Mouse (Mus musculus) kidney, adult 8-10 months (tissue): ENCODE results near the gene Plaur.

ENCODE experiments used
- DNase-seq, 2 experiments: peaks; one replicate each; pipeline ENCODE4 v3.0.0; 2022

Plaur gene

DNA sequence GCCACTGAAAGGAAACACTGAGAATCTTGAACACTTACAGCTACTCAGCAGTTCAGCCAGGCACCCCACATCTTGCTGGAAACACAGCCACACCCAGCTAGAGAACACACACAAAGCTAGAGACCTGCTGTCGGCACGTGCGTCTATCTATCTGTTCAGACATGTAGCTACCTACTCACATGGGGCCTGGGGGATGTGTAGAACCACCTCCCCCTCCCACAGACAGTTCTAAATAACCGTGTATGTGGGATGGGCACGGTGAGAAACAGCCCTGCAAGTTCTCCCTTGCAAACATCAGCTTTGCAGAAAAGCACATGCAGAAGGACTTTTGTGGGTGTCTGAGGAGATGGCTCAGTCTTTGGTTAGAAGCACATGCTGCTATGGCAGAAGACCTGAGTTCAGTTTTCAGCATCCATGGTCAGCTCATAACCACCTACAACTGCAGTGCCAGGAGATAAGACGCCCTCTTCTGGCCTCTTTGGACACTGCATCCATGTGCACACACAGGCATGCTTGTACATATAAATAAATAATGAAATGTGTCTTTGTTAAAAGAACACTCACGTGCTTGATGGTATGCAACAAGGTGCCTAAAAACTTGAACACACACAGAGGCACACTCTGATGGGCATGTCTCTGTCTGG lies 15.5 kb upstream of the Plaur start:
- DNase-seq, result no peak

DNA sequence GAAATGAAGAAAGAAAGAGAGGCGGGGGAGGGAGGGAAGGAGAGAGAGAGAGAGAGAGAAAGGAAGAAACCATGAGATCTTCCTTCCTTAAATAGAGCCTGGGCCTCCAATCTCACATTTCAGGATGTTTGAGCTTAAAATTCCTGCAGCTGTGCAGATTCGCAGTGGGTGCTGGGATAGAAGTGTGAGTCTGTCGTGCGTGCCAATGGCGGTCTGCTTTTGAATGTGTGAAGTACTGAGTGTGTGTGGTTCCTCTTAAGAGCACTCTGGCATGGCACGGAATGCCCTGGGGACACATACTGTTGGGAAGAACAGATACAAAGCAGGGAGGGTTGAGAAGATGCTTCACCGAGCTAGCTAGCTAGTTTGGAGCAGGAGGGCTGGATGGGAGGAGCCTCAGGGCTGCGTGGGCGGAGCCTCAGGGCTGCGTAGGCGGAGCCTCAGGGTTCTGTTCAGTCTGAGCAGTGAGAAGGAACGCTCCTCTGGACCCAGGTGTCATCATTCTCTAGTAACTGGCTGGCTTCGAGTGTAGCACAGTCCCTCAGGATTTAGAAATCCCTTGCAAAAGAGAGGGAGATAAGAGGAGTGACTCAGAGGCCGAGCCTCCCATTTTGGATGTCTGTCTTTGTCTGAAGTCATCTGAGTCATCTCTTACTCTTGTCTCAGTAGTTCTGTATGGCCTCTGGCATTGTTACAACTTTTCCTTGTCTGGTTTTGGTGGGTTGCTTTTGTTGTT lies 13.3 kb upstream of the Plaur start:
- no peak for DNase-seq

DNA sequence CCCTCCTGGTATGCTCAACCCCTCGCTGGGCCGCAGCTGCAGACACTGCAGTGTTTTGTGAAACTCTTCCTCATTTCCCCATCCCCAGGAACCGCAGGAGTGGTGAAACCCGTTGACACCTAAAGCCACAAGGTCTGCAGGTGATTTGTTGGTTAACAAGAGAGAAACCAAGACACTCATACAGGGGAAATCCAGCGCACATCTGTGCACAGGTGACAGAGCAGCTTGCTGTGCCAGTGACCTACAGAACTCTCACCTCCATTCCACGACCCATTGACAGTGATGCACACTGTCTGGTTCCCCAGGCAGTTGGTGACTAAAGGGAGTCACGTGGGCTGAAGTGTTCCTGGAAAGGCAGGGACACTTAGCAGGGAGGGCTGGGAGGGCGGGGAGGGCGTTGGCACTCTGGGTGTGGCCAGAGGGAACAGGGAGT lies 11.7 kb upstream of the Plaur start:
- DNase-seq, result no peak

DNA sequence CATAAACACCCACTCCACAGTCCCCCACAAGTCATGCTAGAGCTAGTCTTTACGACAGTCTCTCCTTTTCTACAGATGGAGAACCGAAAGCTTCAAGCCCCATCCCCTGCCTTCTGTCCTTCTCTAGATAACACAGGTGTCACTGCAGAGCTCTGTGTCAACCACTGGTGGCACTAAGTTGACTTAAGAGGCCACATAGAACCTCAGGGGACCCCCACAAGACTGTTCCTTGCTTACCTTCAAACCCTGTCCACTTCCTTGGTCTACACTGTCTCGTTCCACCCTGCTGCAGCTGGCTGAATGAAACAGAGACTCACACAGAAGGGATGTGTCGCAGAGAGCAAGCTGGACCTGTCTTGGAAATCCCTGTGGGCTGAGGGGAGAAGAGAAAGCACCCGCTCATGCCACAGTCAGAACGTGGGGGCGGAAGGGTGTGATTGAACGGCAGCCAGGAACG lies 10.4 kb upstream of the Plaur start, which contains the start of gene Irgc1:
Gene Irgc1 (minus strand): TSS at position 443 of the 457 bp plus-strand sequence.
- no peak for DNase-seq

DNA sequence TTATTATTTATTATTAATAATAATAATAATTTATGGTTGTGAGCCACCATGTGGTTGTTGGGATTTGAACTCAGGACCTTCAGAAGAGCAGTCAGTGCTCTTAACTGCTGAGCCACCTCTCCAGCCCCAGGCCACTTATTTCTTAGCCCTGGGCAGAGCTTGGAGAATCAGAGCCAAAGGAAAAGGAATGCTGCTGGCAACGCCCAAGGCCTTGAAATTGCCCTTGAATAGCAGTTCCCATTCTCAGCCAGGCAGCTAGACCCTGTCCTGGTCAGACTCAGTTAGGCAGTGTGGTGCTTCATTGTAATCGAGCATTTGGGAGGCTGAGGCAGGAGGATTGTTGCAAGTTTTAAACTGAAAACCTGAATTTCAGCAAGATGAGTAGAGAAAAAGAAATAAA lies 8.1 kb upstream of the Plaur start:
- no peak for DNase-seq

DNA sequence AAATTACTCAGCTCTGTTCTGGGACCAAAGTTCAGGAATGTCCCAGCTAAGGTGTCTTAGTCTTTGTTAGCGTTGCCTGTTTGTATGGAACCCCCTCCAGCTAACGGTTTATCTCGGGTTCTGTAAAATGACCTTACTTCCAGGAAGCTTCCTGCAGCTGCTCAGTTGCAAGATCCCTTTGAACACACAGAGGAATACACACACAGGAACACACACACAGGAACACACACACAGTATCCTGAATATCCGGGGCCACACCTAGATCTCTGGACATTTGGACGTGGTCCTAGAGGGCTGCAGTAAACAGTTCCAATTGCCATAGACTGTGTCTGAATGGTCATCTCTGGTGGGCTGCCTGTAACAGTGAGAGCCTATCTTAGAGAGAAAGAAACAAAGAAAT lies 6.6 kb upstream of the Plaur start:
- peak; percentile 29 to 40 for DNase-seq

DNA sequence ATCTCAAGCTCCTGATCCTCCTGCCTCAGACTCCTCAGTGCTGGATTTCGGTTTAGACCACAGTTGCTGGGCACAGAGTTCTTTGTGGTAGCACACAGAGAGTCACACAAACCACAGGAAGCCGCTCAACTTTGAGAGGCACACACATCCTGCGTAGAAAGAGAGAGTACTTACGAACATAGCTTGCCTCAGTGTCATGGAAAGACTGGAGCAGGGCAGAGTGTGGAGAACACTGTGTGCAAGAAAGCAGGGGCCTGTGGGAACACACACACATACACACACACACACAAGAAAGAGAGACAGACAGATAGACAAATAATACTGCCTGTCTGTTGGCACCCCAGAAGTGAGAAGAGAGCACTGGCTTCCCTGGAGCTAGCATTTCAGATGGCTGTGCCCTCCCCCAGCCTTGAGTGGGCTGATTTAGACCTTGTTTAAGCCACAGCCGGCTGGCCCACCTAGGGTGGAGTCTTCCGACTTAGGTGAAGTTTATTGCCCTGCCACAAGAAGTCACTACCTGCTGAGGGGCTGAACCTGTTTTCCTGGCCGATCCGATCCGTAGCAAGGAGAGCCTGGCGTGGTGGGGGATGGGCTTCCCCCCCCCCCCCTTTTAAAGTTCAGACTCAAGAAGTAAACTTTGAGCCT lies 4.4 kb upstream of the Plaur start:
- no peak for DNase-seq

DNA sequence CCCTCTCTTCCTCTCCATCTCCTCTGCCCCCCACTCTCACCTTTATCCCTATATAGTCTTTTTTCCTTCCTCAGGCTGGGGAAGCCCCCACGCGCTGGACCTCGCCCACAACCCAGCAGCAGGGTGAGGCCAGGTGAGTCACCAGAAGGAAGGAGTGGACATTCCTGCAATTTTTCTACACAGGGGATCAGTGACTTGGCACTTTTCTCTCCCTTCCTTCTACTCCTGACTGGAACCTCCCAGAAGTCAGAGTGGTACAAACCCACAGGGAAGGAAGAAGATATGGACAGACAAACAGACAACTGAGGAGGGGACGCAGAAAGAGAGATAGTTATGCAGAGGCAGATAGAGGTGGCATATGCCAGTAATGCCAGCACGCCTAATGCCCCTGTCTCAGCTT lies 2.8 kb upstream of the Plaur start:
- no peak for DNase-seq

DNA sequence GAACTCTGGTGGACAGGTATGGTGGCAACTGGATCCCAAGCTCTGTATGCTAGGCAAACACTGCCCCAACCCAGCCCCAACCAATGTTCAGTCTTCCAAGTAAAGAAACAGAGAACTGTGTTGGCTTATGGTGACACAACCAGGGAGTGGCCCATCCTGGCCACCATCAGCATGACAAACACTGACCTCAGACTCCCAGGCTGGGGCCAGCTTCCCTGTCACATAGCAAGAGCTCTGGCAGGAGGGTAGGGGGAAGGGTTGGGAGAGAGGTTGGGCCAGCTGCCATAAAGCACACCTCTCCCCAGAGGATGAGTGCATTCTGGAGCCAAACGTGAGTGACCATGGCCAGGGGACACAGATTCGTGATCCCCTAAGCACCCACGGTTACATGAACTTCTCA lies 2.4 kb upstream of the Plaur start:
- peak in 1 of 2 experiments; percentile 19 for DNase-seq

DNA sequence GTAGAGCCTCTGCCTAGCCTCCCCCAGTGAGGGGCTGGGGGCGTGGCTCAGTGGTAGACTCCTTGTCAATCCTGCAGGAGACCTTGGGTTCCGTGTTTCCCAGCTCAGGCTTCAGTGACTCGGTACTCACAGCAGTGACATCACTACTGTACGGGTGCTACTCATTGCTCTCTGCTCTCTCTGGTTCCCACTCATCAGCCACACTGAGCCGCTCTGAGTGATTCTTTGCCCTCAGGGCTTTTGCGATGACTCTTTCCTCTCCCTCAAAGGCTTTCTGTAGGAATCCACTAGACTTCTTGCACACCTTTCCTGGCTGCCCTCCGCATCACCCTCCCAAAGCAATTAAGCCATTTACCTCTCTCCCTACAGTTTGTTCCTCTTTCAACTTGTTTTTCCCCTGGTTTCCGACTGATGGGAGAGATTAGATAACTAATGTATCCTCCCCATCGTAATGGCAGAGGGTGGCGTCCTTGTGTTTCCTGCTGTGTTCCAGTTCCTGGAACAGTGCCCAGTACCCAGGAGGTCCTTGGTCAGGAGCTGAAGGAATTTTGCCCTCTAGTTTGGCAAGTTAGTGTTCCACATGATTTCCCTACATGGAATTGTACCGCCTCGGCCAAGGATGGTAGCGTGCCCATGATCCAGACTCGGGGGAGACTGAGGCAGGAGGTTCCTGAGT lies 770 bp upstream of the Plaur start:
- DNase-seq, result peak; percentile 81 to 83

DNA sequence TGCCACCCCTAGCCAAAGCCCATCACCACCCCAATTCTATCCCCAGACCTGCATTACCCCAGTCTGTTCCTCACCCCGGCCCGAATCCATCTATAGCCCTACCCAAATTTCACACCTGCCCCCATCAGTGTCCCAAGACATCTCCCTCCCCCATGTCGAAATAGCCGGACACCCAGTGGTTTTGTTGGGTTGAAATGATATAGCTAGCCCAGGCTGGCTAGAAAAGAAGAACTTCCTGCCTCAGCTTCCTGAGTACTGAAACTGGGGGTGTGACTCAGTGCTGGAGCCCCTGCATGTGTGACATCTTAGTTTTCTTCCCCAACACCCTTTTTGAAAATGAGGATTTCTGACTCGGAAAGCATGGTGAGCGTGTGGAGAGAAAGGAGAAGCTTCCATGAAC lies 4.6 kb downstream of the Plaur start:
- DNase-seq, result no peak

DNA sequence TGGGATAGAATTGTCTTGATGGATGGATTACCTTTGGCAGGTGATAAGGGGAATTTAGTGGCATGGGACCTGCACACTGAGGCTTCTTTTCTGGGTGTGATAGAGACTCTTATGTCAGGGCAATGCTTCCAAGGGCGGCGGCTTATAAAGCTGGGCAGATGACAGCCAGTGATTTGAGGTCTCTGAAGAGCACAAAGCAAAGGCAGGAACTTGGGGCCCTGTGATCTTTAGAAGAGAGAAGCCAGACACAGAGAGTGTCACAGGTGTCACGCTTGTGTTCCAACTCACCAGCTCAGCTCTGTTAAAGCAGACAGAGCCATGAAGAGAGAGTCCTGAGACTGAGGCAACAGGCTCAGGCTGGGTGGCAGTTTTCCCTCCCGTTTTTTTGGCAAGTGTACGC lies 5.6 kb downstream of the Plaur start:
- DNase-seq, result no peak

DNA sequence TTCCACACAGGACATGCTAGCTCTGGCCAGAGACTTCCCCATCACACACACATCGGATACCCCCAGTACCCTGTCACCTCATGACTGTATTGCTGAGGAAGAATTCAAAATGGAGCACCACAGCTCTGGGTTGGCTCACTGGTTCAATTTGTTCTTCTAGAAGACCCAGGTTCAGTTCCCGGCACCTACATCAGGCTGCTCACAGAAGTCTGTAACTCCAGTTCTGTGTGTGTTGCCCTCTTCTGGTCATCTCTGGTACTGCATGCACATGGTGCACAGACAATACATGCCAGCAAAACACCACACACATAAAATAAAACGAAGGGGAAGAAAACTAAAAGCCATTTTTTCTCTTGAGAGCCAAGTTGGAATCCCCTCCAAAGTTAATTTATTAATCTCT lies 6.8 kb downstream of the Plaur start:
- DNase-seq, result no peak

DNA sequence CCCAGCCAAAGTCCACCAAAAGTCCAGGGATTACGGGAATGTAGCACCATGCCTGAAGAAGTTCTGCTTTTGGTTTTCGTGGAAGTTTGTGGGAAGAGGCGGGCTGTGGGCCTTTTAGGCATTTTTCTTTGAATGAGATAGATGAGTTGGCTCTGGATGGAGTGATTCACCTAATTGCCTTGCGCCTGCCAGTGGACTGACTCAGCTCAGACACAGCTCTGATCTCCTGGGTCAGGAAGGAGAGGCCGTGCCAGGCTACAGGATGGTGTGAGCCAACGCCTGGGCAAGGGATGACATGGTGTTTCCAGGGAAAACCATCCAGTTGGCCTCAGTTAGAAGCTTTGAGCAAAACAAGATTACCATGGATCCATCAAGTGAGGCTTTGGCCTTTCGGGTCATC lies 8.1 kb downstream of the Plaur start:
- DNase-seq, result no peak

DNA sequence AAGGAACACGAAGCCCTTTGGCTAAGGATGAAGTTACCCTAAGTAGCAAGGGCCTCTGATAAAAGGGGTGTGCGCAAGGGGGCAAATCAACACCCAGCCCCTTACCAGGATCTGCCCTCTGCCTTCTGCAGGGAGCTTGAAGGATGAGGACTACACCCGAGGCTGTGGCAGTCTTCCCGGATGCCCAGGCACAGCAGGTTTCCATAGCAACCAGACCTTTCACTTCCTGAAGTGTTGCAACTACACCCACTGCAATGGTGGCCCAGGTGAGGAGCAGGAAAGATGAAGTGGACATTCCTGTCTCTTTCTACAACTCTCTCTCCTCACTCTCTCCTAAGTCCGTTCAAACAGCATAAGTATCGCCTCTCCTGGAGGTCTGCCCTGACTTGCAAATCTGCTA lies 10.2 kb downstream of the Plaur start:
- DNase-seq, result no peak

DNA sequence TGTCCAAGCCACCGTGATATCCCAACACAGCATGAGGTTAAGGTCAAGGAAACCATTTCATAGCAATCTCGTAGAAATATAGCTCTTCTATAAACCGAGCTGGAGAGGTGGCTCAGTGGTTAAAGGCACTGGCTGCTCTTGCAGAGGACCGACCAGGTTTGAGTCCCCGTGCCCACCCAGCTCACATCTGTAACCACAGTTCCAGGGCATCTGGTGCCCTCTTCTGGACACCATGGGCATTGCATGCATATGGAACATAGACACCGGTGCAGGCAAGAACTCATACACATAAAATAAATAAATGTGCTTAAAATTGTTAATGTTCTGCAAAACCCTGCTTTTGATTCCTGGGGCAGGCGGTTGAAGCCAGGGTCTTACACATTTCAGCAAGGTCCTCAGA lies 10.7 kb downstream of the Plaur start:
- peak in 1 of 2 experiments; percentile 38 for DNase-seq

DNA sequence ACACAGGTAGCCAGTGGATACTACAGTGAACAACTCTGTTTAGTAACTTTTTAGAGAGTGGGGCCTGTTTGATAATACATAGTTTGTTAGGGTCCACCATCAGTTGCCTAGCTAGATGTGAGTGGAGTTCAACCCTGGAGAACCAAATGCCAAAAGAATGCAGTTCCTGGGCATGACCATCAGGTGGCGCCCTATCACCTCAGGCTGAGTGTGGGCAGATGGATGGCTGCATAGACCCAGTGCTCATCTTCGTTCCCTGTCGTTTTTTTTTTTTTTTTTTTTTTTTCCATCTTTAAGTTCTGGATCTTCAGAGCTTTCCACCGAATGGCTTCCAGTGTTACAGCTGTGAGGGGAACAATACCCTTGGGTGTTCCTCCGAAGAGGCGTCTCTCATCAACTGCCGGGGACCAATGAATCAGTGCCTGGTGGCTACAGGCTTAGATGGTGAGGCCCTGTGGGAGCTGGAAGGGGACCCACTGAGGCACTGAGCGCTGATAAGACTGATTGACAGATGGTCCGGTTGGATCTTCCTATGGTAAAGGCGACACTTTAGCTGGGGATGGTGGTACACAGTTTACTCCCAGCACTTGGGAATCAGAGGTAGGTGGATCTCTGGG lies 11.7 kb downstream of the Plaur start:
- DNase-seq, result peak; percentile 43 to 62

DNA sequence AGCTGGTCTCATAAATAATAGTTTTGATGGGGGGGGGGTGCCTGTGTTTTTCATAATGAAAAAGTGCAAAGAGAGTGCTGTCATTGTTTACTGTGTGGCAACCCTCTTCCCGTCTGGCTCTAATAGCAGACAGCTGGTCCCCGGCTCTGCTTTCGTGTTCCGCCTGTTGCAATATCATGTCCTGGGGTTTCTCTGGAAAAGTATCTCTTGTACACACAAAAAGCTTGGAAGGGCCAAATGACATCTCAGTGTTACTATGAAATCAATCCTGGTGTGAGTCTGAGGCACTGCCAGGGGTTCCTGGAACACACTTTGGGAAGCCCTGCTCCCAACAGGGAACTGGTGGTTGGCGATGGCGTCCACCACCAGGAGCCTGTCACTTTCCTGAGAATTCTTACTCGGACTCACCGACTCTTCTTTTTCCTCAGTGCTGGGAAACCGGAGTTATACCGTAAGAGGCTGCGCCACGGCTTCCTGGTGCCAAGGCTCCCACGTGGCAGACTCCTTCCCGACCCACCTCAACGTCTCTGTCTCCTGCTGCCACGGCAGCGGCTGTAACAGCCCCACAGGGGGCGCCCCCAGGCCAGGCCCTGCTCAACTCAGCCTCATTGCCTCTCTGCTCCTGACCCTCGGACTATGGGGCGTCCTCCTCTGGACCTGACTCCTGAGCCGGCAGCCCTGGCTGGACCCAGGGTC lies 12.7 kb downstream of the Plaur start:
- DNase-seq, result peak; percentile 26 to 29

DNA sequence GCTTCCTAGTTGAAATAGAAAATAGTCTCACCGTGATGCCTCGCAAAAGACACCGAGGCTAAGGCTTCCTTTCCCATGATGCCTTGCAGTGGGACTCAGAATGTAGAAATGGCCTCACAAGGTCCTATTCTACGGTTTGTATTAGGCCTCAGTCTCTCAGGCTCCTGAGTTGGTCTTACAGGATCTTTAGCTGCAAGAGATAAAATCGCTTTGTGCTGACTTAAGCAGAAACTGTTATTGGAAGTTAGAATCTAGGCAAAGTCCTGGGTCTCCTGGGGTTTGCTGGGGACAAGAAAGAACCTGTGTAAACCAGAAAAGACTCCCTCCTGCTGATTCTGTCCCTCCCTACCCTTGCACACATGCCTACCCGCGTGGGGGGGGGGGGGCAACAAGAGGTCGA lies 14.1 kb downstream of the Plaur start:
- no peak for DNase-seq

DNA sequence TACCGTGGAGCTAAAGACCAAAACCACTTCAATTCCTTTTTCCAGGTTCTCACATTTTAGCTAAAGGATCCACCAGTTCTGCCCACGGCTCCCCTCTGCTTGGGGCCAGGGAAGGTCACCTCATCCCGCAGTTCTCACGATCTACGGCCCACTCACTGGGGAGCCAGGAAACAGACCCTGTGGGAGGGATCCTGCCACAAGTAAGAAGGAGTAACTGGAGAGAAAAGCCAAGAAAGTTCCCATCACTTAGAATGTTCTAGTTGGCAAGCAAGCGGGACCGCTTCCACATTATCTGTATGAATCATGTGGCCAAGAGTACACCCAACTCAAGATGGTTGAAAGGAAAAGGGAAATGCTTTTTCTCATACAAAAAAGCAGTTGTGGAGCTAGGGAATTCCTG lies 14.6 kb downstream of the Plaur start:
- DNase-seq, result no peak

DNA sequence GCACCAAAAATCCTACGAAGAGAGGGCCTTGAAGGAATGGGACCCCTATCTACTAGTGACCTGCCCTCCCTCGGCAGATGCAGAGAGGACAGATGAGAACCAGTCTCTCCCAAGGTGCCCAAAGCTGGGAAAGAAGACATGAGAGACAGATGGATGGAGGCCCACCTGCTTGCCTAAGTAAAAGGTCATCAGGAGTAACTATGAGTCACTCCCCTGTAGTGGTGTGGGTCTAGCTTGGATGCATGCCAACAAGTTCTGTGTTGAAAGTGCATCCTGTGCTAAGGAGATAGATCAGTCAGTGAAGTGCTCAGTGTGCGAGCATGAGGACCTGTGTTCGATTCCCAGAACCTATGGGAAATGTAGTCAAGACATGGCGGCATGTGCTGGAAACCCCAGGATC lies 16.6 kb downstream of the Plaur start:
- DNase-seq, result no peak

DNA sequence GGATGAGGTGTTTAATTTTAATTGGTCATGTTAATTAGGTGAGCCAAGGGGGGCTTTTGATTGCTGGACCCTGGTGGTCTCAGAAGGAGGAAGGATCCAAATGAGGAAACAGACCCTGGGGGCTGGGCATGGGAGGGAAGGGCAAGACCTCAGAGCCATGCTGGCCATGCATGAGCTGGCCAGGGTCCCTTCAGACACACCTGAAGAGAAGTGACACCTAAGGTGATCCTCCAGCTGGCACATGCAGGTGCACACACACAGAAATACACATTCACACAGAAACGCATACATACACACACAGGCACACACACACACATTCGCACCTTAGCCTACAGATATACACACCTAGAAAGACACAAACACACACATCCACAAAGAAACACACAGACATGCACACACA lies 17.4 kb downstream of the Plaur start:
- no peak for DNase-seq
